Mouse (Mus musculus) heart, adult 2 months (tissue): Measurements from ENCODE around the gene Fgfr2. TPM values are rescaled to one million over a fixed set of nuclear protein-coding genes. Genes with fewer than 3 reads are reported as not detected.

ENCODE experiments used
- DNase-seq, 2 experiments: peaks; one replicate each; pipeline ENCODE4 v3.0.0; 2021
- H3K27ac ChIP-seq: fragments of 200-600 bp; 2 replicates; pipeline ENCODE4 v1.8.1; 2022
- H3K27me3 ChIP-seq: fragments of 200-500 bp; 2 replicates; pipeline ENCODE4 v1.6.1; 2012; ENCODE audit warnings: mild to moderate bottlenecking, low read length, inconsistent platforms, mixed read lengths; ENCODE audit not compliant: control insufficient read depth, insufficient read depth
- H3K36me3 ChIP-seq: fragments of 200-500 bp; 2 replicates; pipeline ENCODE4 v1.6.1; 2012; ENCODE audit warnings: low read length, inconsistent platforms; ENCODE audit not compliant: control insufficient read depth, insufficient read depth
- H3K4me1 ChIP-seq: fragments of 200-500 bp; 2 replicates; pipeline ENCODE4 v1.6.1; 2011; ENCODE audit warnings: low read length; ENCODE audit not compliant: control insufficient read depth, insufficient read depth
- H3K4me3 ChIP-seq: fragments of 200-600 bp; 2 replicates; pipeline ENCODE4 v1.8.1; 2022
- H3K79me2 ChIP-seq: fragments of 200-500 bp; replicated peaks from 2 replicates; pipeline ENCODE4 v1.6.1; 2012; ENCODE audit warnings: mild to moderate bottlenecking, inconsistent platforms, low read length, moderate library complexity, mixed read lengths; ENCODE audit not compliant: control insufficient read depth, insufficient read depth
- H3K9ac ChIP-seq: fragments of 200-500 bp; 2 replicates; pipeline ENCODE4 v1.6.1; 2012; ENCODE audit warnings: low read depth, mild to moderate bottlenecking, control low read depth, inconsistent platforms, low read length, mixed read lengths
- CTCF ChIP-seq: fragments of 200-600 bp; IDR thresholded peaks from 2 replicates; pipeline ENCODE4 v1.8.1; 2022; ENCODE audit warnings: antibody characterized with exemption, mild to moderate bottlenecking, moderate library complexity
- EP300 ChIP-seq: fragments of 200-500 bp; IDR thresholded peaks from 2 replicates; pipeline ENCODE4 v1.6.1; 2011; ENCODE audit warnings: low read depth, low read length, control low read depth; ENCODE audit not compliant: insufficient read depth
- POLR2A ChIP-seq: fragments of 200-500 bp; IDR thresholded peaks from 2 replicates; pipeline ENCODE4 v1.6.1; 2011; ENCODE audit warnings: mild to moderate bottlenecking, low read depth, low read length, control low read depth; ENCODE audit not compliant: insufficient read depth
- WGBS: fragments of 180-500 bp; shearing (Covaris S2); methylation state at CpG from one replicate; pipeline ENCODE4 v1.1.7; 2018; 5-methylcytosine and 5-hydroxymethylcytosine counted together
- intact Hi-C: fragments of 180-260 bp; cut with DNase I; formaldehyde crosslinking; loops from one replicate; pipeline ENCODE4 v1.15.1; 2025
- polyA plus RNA-seq: library from polyadenylated mRNA; depleted of rRNA; stranded (reverse); fragments of >200 nt; gene quantifications from 2 replicates; pipeline ENCODE4 v1.2.3, GENCODE M21; 2012
- total RNA-seq, 2 experiments: library from RNA; stranded (reverse); gene quantifications; 2 replicates each; pipeline ENCODE4 v1.2.3; 2021

Fgfr2 gene
- total and polyA plus RNA-seq, 3 experiments: 1.1 to 2.0 (median 1.3) TPM

DNA sequence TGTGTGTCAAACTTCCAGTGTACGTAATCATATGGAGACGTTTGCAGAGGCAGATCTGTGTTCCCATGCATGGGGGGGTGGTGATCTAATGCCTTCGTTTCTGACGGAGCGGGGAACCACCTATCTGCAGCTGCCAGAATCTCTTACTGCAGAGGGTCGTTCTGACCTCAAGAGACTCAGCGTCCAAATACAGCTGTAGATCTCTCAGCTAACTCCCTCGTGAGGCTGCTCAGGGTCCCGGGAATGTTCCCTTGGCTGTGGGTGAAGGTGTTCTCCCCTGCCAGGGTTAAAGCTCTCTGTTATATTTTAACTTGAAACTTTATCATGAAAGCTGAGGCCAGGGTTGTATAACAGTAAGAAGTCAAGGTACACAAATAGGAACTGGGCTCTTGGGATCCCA, 2414.2 kb downstream of the Fgfr2 start:
- no peak overlapping the region for H3K27ac ChIP-seq
- no peak overlapping the region for H3K9ac ChIP-seq
- H3K4me3 ChIP-seq: no peak overlapping the region
- no peaks in the 10 kb centered on the region for H3K27me3 ChIP-seq
- no peaks in the 10 kb centered on the region for H3K36me3 ChIP-seq
- no peak for DNase-seq
- peaks cover 6% of the 10 kb centered on the region for H3K4me1 ChIP-seq
- TF ChIP-seq EP300 (no peak), POLR2A (no peak), CTCF (no peak)
- 35% methylated on average over 9 of the region's 9 CpGs for WGBS
- intact Hi-C loops: no loop called here
- peaks cover 1% of the 10 kb centered on the region for H3K79me2 ChIP-seq

- H3K27me3 ChIP-seq: no peaks in the 10 kb centered on the region
- intact Hi-C loops: no loop called here
- peaks cover 6% of the 10 kb centered on the region for H3K4me1 ChIP-seq
- TF ChIP-seq POLR2A (no peak), EP300 (no peak), CTCF (no peak)
- no peak overlapping the region for H3K4me3 ChIP-seq
- 73% methylated on average over 2 of the region's 2 CpGs for WGBS
- no peak overlapping the region for H3K9ac ChIP-seq
- peaks cover 1% of the 10 kb centered on the region; the same call in 1 of the 2 replicates for H3K79me2 ChIP-seq
- no peaks in the 10 kb centered on the region for H3K36me3 ChIP-seq
- no peak for DNase-seq
- no peak overlapping the region for H3K27ac ChIP-seq
Measured at GRCm38 (mm10) chr7:130705230-130705629, 2417.9 kb downstream of the Fgfr2 start.

GRCm38 (mm10) chr7:130701336-130701735, 2421.8 kb downstream of the Fgfr2 start:
- Histone ChIP-seq H3K4me1 (no peaks in the 10 kb centered on the region; the same call in 1 of the 2 replicates), H3K79me2 (peaks cover 4% of the 10 kb centered on the region; the same call in 1 of the 2 replicates), H3K36me3 (no peaks in the 10 kb centered on the region), H3K4me3 (no peak overlapping the region), H3K27me3 (no peaks in the 10 kb centered on the region), H3K9ac (no peak overlapping the region), H3K27ac (no peak overlapping the region)
- intact Hi-C loops: no loop called here
- no peak for DNase-seq
- 56% methylated on average over 1 of the region's 1 CpGs for WGBS
- TF ChIP-seq CTCF (no peak), EP300 (no peak), POLR2A (no peak)

DNA sequence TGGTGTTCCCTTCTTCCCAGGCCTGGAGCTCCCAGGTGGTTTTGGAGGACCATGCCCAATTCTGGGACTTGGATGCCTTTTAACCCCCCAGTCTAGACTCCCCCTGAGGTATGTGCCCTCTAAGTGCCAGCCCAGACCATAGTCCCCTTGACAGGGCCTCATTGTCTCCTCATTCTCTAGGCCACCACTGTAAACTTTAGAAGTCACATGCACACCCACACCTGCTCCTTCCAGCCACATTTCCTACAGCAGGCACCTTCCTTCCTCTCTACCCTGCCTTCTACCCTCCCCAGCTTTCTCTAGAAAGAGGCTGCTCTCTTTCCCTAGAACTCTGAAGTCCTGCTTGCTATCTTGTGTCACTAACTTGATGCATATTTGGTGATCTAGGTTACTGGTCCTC, 2424.7 kb downstream of the Fgfr2 start:
- no peaks in the 10 kb centered on the region for H3K27me3 ChIP-seq
- intact Hi-C loops: no loop called here
- no peak overlapping the region for H3K27ac ChIP-seq
- H3K79me2 ChIP-seq: peaks cover 3% of the 10 kb centered on the region; the same call in 1 of the 2 replicates
- DNase-seq: no peak
- TF ChIP-seq POLR2A (no peak), CTCF (no peak), EP300 (no peak)
- no peaks in the 10 kb centered on the region for H3K36me3 ChIP-seq
- H3K4me1 ChIP-seq: peaks cover 8% of the 10 kb centered on the region
- no peak overlapping the region for H3K4me3 ChIP-seq
- no peak overlapping the region for H3K9ac ChIP-seq

- H3K4me1 ChIP-seq: peaks cover 11% of the 10 kb centered on the region
- H3K36me3 ChIP-seq: no peaks in the 10 kb centered on the region
- no peak overlapping the region for H3K4me3 ChIP-seq
- peaks cover 3% of the 10 kb centered on the region; the same call in 1 of the 2 replicates for H3K79me2 ChIP-seq
- H3K9ac ChIP-seq: no peak overlapping the region
- DNase-seq: no peak
- H3K27me3 ChIP-seq: no peaks in the 10 kb centered on the region
- TF ChIP-seq CTCF: no peak
- TF ChIP-seq POLR2A: no peak
- no peak for TF ChIP-seq EP300
- 74% methylated on average over 16 of the region's 16 CpGs for WGBS
- no peak overlapping the region for H3K27ac ChIP-seq
- intact Hi-C loops: no loop called here
Measured at GRCm38 (mm10) chr7:130696347-130697234, 2426.6 kb downstream of the Fgfr2 start.

GRCm38 (mm10) chr7:130695669-130696338, 2427.3 kb downstream of the Fgfr2 start:
- Histone ChIP-seq H3K79me2 (peaks cover 3% of the 10 kb centered on the region; the same call in 1 of the 2 replicates), H3K36me3 (no peaks in the 10 kb centered on the region), H3K4me3 (no peak overlapping the region), H3K4me1 (peaks cover 11% of the 10 kb centered on the region), H3K27ac (no peak overlapping the region), H3K9ac (no peak overlapping the region), H3K27me3 (no peaks in the 10 kb centered on the region)
- intact Hi-C loops: no loop called here
- DNase-seq: no peak
- WGBS: 66% methylated on average over 13 of the region's 13 CpGs
- no peak for TF ChIP-seq EP300
- TF ChIP-seq CTCF: no peak
- no peak for TF ChIP-seq POLR2A
